Mouse (Mus musculus): ENCODE measurements around the gene Pibf1.

- no peak for TF ChIP-seq CTCF (IDR thresholded peaks at IDR 0.05)
- TF ChIP-seq POLR2A (IDR thresholded peaks at IDR 0.05; ENCODE audit: insufficient read depth, low read depth, low read length): no peak
- TF ChIP-seq EP300 (IDR thresholded peaks at IDR 0.05; ENCODE audit: insufficient read depth, low read depth, low read length): no peak
These were observed 47.6 kb downstream of the Pibf1 start for GRCm38 (mm10) chr14:99146841-99147240.

All from heart, adult 2 months (tissue).